Mouse (Mus musculus) midbrain, embryonic 16.5 days (tissue): Measurements from ENCODE around the gene Ccdc151. TPM values are rescaled to one million over a fixed set of nuclear protein-coding genes. Genes with fewer than 3 reads are reported as not detected.

Experiments
- ATAC-seq: fragments of 200-750 bp; cut with Nextera tagmentation; 2 replicates; pipeline ENCODE4 v1.8.0; 2017; ENCODE audit warnings: moderate TSS enrichment
- H3K27ac ChIP-seq: fragments of 300-500 bp; sonication (generic); 2 replicates; pipeline ENCODE4 v1.5.1; 2014; ENCODE audit warnings: mild to moderate bottlenecking, low read length, mixed read lengths
- H3K27me3 ChIP-seq: fragments of 300-500 bp; sonication (generic); 2 replicates; pipeline ENCODE4 v1.6.1; 2014; ENCODE audit warnings: low read depth, low read length, mixed read lengths; ENCODE audit not compliant: control insufficient read depth, insufficient read depth
- H3K36me3 ChIP-seq: fragments of 300-500 bp; sonication (generic); 2 replicates; pipeline ENCODE4 v1.6.1; 2014; ENCODE audit warnings: mild to moderate bottlenecking, low read length, moderate library complexity, mixed read lengths; ENCODE audit not compliant: control insufficient read depth, insufficient read depth
- H3K4me1 ChIP-seq: fragments of 300-500 bp; sonication (generic); 2 replicates; pipeline ENCODE4 v1.6.1; 2014; ENCODE audit warnings: mild to moderate bottlenecking, low read length, mixed read lengths; ENCODE audit not compliant: control insufficient read depth, insufficient read depth
- H3K4me2 ChIP-seq: fragments of 300-500 bp; sonication (generic); 2 replicates; pipeline ENCODE4 v1.6.1; 2014; ENCODE audit warnings: mild to moderate bottlenecking, low read length, mixed read lengths
- H3K4me3 ChIP-seq: fragments of 300-500 bp; sonication (generic); 2 replicates; pipeline ENCODE4 v1.5.1; 2014; ENCODE audit warnings: low read depth, mild to moderate bottlenecking, low read length, moderate library complexity, mixed read lengths
- H3K9ac ChIP-seq: fragments of 300-500 bp; sonication (generic); 2 replicates; pipeline ENCODE4 v1.6.1; 2014; ENCODE audit warnings: low read depth, low read length, mixed read lengths
- H3K9me3 ChIP-seq: fragments of 300-500 bp; sonication (generic); replicated peaks from 2 replicates; pipeline ENCODE4 v1.6.1; 2014; ENCODE audit warnings: mild to moderate bottlenecking, low read length, mixed read lengths; ENCODE audit not compliant: control insufficient read depth, poor library complexity, severe bottlenecking
- WGBS: fragments of 180-500 bp; shearing (Covaris S2); extraction: QIAGEN DNeasy Blood & Tissue Kit; methylation state at CpG from one replicate; pipeline ENCODE4 v1.1.7; 2014; 5-methylcytosine and 5-hydroxymethylcytosine counted together
- polyA plus RNA-seq: library from polyadenylated mRNA; unstranded; fragments of >200 nt; fragmentation: Nextera tagmentation; extraction: Ambion mirVana; gene quantifications from 2 replicates; pipeline ENCODE4 v1.2.1, GENCODE M21; 2015

The Ccdc151 gene
- polyA plus RNA-seq, 1 experiment from 2014 or later, result 5.6 TPM

DNA sequence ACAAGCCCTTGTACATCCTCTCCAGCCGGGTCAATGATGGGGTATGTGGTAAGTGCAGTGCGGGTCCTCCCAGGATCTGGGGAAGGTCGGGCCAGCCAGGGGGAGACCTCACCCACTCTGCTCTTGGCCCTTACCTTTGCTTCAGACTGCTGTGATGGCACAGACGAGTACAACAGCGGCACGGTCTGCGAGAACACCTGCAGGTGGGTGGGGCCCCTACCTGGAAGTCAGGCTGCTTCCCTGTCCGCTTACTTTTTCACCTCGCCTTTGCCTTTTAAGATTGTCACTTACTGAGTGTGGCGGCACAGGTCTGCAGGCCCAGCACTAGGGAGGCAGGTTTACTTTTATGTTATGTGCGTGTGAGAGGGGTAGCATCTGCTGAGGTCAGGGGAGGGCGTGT is 2.1 kb upstream of the Ccdc151 start:
- Histone ChIP-seq H3K4me3 (no peak overlapping the region), H3K4me2 (no peak overlapping the region), H3K9me3 (no peaks in the 10 kb centered on the region), H3K36me3 (peaks cover 10% of the 10 kb centered on the region), H3K27ac (no peak overlapping the region), H3K9ac (no peak overlapping the region), H3K4me1 (peaks cover 21% of the 10 kb centered on the region), H3K27me3 (no peaks in the 10 kb centered on the region)
- 95% methylated on average over 12 of the region's 12 CpGs for WGBS
- ATAC-seq, result no peak

DNA sequence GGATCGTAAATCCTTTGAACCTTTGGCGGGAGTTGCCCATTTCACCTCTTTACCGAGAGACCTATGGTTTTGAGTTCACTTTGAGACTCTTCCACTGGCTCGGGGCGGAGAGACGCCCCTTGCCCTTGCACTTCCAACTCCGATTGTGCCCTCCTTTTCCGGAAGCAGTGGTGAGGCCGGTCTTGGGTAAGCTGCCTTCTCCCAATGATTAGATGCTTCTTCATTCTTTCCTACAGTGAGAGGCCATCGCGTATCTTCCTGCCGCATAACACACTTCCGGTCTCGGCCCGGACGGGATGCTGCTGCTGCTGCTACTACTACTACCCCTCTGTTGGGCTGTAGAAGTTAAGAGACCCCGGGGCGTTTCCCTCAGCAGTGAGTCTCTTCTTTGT is 725 bp upstream of the Ccdc151 start:
- Histone ChIP-seq H3K4me2 (peak overlapping the region; percentile 75), H3K4me1 (peaks cover 21% of the 10 kb centered on the region), H3K9ac (peak overlapping the region; percentile 71), H3K27me3 (no peaks in the 10 kb centered on the region), H3K9me3 (no peaks in the 10 kb centered on the region), H3K27ac (peak overlapping the region; percentile 74), H3K4me3 (peak overlapping the region; percentile 57), H3K36me3 (peaks cover 1% of the 10 kb centered on the region; the same call in 1 of the 2 replicates)
- WGBS, result under 1% methylated on average over 18 of the region's 18 CpGs
- peak; percentile 44 for ATAC-seq

DNA sequence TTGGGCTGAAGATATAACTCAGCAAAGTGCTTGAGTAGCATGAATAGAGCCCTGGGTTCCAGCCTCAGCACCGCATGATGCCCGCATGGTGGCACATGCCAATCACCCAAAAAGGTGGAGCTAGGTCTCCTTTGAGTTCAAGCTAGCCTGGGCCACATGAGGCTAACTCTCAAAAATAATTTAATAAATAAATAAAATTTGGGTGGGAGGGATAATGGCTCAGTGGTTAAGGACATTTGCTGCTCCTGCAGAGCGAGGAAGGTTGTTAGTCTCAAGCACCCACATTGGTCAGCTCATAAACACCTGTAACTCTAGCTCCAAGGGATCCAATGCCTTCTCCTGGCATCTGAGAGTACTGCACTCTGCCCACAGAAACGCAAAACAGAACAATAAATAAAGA is 801 bp downstream of the Ccdc151 start:
- H3K27ac ChIP-seq, result peak overlapping the region; percentile 56; the same call in 1 of the 2 replicates

DNA sequence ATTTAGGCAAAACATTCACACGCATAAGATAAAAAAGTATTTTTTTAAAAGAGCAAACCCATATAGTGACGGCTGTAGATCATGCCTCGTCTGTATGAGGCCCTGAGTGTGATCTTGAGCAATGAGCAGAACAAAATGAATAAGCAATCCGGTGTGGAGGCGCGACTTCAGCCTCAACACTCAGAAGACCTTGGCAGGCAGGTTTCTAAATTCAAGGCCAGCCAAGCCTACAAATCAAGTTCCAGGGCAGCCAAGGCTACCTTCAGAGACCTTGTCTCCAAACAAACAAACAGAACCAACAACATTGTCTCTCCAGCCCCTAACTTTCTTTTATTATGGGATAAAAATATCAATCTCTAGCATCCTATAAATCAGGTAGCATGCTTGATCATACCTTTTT is 2.1 kb downstream of the Ccdc151 start:
- no peak overlapping the region for H3K4me2 ChIP-seq
- H3K4me3 ChIP-seq, result no peak overlapping the region
- no peak for ATAC-seq
- no peak overlapping the region for H3K27ac ChIP-seq
- H3K27me3 ChIP-seq, result no peaks in the 10 kb centered on the region
- peaks cover 21% of the 10 kb centered on the region for H3K4me1 ChIP-seq
- 90% methylated on average over 6 of the region's 6 CpGs for WGBS
- no peaks in the 10 kb centered on the region for H3K36me3 ChIP-seq
- H3K9me3 ChIP-seq, result no peaks in the 10 kb centered on the region
- H3K9ac ChIP-seq, result no peak overlapping the region

More for the DNA sequence above, 801 bp downstream of the Ccdc151 start:
- WGBS, result 91% methylated on average over 4 of the region's 4 CpGs
- no peaks in the 10 kb centered on the region for H3K9me3 ChIP-seq
- no peak for ATAC-seq
- H3K4me2 ChIP-seq, result peak overlapping the region; percentile 69
- H3K9ac ChIP-seq, result no peak overlapping the region
- no peaks in the 10 kb centered on the region for H3K36me3 ChIP-seq
- H3K4me3 ChIP-seq, result no peak overlapping the region; the same call in 1 of the 2 replicates
- H3K27me3 ChIP-seq, result no peaks in the 10 kb centered on the region
- H3K4me1 ChIP-seq, result peaks cover 21% of the 10 kb centered on the region

DNA sequence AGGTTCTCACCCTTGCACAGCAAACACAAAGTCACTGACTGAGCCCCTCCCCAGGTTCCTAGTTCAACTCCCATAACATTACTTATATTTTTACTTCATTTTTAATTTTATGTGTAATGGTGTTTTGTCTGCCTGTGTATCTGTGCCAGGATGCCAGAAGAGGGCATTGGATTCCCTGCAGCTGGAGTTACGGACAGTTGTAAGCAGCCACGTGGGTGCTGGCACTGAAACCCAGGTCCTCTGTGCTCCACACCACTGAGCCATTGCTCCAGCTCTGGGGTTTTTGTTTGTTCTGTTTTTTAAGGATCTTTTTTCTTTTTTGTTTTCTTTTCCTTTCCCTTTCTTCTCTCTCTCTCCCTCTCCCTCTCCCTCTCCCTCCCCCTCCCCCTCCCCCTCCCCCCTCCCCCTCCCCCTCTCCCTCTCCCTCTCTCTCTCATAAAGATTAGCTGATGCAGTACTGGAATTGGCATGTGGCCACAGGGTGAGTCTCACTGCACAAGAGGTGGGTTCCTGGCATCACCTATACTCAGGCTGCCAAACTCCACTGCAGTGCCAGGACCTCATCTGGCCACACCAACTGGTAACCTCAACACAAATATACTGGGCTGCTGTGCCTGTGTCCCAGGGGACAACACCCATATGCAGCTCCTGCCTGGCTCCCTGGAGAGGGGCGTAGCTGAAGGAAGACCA is 6.1 kb downstream of the Ccdc151 start:
- H3K9me3 ChIP-seq, result no peaks in the 10 kb centered on the region
- peaks cover 5% of the 10 kb centered on the region for H3K27me3 ChIP-seq
- H3K4me1 ChIP-seq, result no peaks in the 10 kb centered on the region
- no peak overlapping the region for H3K9ac ChIP-seq
- no peak overlapping the region for H3K27ac ChIP-seq
- H3K4me2 ChIP-seq, result no peak overlapping the region
- H3K36me3 ChIP-seq, result no peaks in the 10 kb centered on the region
- H3K4me3 ChIP-seq, result no peak overlapping the region
- ATAC-seq, result no peak
- WGBS, result 86% methylated on average over 3 of the region's 3 CpGs

DNA sequence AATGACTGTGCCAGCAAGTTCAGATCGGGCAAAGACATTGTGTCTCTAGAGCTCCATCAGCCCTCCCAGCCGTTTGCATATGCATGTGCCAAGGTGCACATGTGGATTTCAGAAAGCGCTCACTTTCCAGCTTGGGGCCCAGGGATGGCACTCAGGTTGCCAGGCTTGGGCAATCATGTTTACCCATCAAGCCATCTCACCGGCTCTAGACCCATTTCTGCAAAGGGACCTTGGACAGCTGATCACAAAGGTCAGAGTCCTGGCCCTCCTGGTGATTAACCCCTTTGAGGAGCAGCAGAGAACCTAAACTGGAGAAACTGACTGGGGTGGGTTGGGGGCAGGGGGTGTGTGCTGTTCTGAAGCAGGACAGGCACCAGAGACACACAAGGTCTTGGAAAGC is 10.2 kb downstream of the Ccdc151 start:
- 75% methylated on average over 4 of the region's 4 CpGs for WGBS

DNA sequence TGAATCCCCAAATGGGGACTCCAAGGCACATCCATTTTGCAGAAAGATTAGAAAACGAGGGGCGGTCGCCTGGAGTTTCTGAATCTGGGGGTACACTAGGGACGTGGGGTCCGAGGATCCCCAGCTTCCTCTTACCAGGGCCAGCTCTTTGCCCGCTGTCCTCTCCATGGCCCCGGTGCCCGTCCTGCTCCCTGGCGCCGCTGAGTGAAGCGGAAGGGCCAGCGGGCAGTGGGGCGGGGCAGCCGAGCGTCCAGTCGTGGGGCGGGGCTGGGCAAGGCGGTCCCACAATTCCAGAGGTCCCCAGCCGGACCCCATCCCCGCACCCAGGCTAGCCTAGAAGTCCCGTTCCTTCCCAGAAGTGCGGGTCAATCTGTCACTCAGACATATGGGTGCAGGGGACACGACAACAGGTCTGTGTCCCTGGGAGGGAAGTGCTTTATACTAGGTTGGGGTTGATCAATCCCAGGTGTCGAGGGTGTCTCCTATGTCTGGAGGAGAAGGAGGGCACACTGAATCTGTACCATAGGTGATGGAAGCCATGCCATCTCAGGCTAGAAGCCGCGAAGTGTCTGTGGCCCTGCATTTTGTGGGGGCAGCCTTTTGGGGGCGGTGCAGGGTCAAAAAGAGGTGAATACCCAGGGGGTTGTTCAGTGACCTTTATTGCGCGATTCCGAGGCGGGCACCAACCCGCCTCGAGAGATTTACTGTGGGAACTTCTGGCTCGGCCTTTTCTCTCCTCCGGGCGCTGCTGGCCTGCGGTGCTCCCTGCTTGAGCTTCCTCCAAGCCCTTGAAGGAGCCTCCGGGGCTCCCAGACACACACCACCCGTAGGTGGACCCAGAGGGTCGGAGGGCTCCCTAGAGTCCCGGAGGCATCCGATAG is 13.0 kb downstream of the Ccdc151 start, which contains the start of gene Rgl3:
Rgl3 (minus strand) TSS at position 217 of the 881 bp plus-strand sequence.
- ATAC-seq, result no peak
- H3K27ac ChIP-seq, result no peak within 1 kb of the TSS
- peaks cover 19% of the 10 kb centered on the region for H3K4me1 ChIP-seq
- H3K4me3 ChIP-seq, result peak within 1 kb of the TSS; percentile 35
- WGBS, result 2% methylated on average over 41 of the region's 42 CpGs
- H3K27me3 ChIP-seq, result peaks cover 48% of the 10 kb centered on the region
- peak within 1 kb of the TSS; percentile 75 for H3K4me2 ChIP-seq
- no peaks in the 10 kb centered on the region for H3K9me3 ChIP-seq
- H3K9ac ChIP-seq, result peak within 1 kb of the TSS; percentile 53; the same call in 1 of the 2 replicates
- H3K36me3 ChIP-seq, result no peaks in the 10 kb centered on the region

More for the DNA sequence above, 10.2 kb downstream of the Ccdc151 start:
- no peak for ATAC-seq
- peaks cover 41% of the 10 kb centered on the region for H3K27me3 ChIP-seq
- no peaks in the 10 kb centered on the region for H3K9me3 ChIP-seq
- H3K4me2 ChIP-seq, result no peak overlapping the region
- H3K27ac ChIP-seq, result no peak overlapping the region
- no peak overlapping the region for H3K4me3 ChIP-seq
- peaks cover 19% of the 10 kb centered on the region for H3K4me1 ChIP-seq
- H3K9ac ChIP-seq, result no peak overlapping the region
- no peaks in the 10 kb centered on the region for H3K36me3 ChIP-seq

DNA sequence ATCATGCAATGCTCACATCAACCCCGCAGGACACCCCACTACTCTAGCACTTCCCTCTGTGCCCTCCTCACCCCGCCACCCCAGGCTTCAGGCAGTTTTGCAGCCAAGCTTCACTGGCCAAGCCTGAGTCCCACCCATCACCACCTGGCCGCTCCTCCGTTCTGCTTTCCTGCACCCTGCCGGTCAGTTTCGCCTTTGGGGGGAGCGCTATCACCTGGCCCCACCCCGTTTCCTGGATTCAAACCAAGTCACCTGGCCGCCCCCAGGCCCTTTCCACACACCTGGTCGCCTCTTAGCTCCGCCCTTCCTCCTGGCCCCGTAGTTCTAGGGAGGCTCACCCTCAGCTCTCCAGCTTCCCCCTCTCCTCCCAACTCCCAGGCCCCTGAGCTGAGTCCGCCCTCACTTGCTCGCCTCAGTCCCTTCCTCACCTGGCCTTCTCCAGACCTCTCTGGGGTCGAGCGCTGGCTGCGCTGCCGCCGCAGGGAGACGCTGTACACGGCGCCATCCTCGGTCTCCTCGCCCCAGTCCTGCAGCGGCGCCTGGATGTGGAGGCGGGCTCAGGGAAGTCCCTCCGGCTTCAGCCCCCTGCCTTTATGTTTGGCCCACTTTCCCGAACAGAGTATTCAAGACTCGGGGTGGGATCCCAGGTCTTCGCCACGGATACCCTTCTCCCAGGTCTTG is 13.9 kb downstream of the Ccdc151 start:
- 0 out of 2 replicates have a peak, but pooled peaks have one; percentile 38 for ATAC-seq
- Histone ChIP-seq H3K4me1 (peaks cover 19% of the 10 kb centered on the region), H3K27ac (no peak overlapping the region), H3K4me2 (peak overlapping the region; percentile 75), H3K36me3 (no peaks in the 10 kb centered on the region), H3K4me3 (peak overlapping the region; percentile 35), H3K9ac (peak overlapping the region; percentile 53; the same call in 1 of the 2 replicates), H3K9me3 (no peaks in the 10 kb centered on the region), H3K27me3 (peaks cover 48% of the 10 kb centered on the region)
- under 1% methylated on average over 32 of the region's 32 CpGs for WGBS
